Mouse (Mus musculus): ENCODE data around the gene Dap. TPM values are rescaled to one million over a fixed set of nuclear protein-coding genes. Genes with fewer than 3 reads are reported as not detected.

Gene Dap
- total RNA-seq (2012; rRNA removed) (11.1 and 12.6 TPM in 2 replicates), total RNA-seq (2014; rRNA removed) (12.2 and 15.1 TPM in 2 replicates), polyA plus RNA-seq (2012; ENCODE audit: insufficient read length, low read depth) (50.2 and 69.8 TPM in 2 replicates)

GRCm38 (mm10) chr15:31224135-31224761 lies at the start of gene Dap:
Gene Dap, plus strand, starts transcription at chr15:31224314.
- in situ Hi-C loops (cut with MboI; ENCODE audit: low pct_ligation_motif_present, low pct_unique_long_range_greater_than_20kb, low sequenced_read_pairs), result no loop called here
- Histone ChIP-seq H3K79me2 (replicated peaks; ENCODE audit: control insufficient read depth, extremely low read depth, insufficient read depth, poor library complexity, severe bottlenecking) (no peaks in the 10 kb centered on the region), H3K9ac (ENCODE audit: insufficient read depth, low read depth) (peak within 1 kb of the TSS; percentile 81), H3K27ac (ENCODE audit: insufficient read depth, low read depth) (no peak within 1 kb of the TSS), H3K9me3 (replicated peaks; ENCODE audit: low read length) (no peaks in the 10 kb centered on the region), H3K4me1 (ENCODE audit: control insufficient read depth in 1 of 2, insufficient read depth in 2 of 2) (peaks cover 0 to 36% of the 10 kb centered on the region in 2 experiments; a peak in 2 of 4 replicates), H3K36me3 (replicated peaks in 1 of 2; ENCODE audit: control insufficient read depth in 1 of 2, insufficient read depth in 1 of 2, low read length in 1 of 2) (peaks cover 0 to 22% of the 10 kb centered on the region in 2 experiments), H3K4me3 (replicated peaks in 1 of 3; ENCODE audit: low read depth in 2 of 3, low read length in 2 of 3, poor library complexity in 1 of 3) (peak within 1 kb of the TSS; percentile 79 to 97 (median 90)), H3K27me3 (replicated peaks) (no peaks in the 10 kb centered on the region), H3K4me2 (ENCODE audit: insufficient read depth, low read depth, poor library complexity, severe bottlenecking) (peak within 1 kb of the TSS; percentile 39)
- DNase-seq (ENCODE audit: extremely low read depth), result peak; percentile 98
- TF ChIP-seq SMC3 (IDR thresholded peaks at IDR 0.05; ENCODE audit: low read depth, low read length) (no peak), SIN3A (IDR thresholded peaks at IDR 0.05; ENCODE audit: low read length) (peak; percentile 55; the same call in 1 of the 2 replicates), IRF4 (IDR thresholded peaks at IDR 0.05; ENCODE audit: low read depth, low read length) (peak; percentile 32), UBTF (IDR thresholded peaks at IDR 0.05; ENCODE audit: low read depth, low read length) (0 out of 2 replicates have a peak, but pooled peaks have one; percentile 44), MAX (IDR thresholded peaks at IDR 0.05; ENCODE audit: low read length) (peak; percentile 71; the same call in 1 of the 2 replicates), TCF12 (IDR thresholded peaks at IDR 0.05; ENCODE audit: low read depth, low read length) (peak; percentile 60; the same call in 1 of the 2 replicates), MAZ (IDR thresholded peaks at IDR 0.05; ENCODE audit: low read depth, low read length) (peak; percentile 83; the same call in 1 of the 2 replicates), NELFE (IDR thresholded peaks at IDR 0.05; ENCODE audit: low read depth, low read length) (peak; percentile 32), KAT2A (IDR thresholded peaks at IDR 0.05; ENCODE audit: insufficient replicate concordance, low read length) (no peak), NRF1 (IDR thresholded peaks at IDR 0.05; ENCODE audit: low read depth, low read length) (peak; percentile 97), JUND (conservative IDR thresholded peaks at IDR 0.05; ENCODE audit: low read depth, low read length) (no peak), ELF1 (IDR thresholded peaks at IDR 0.05; ENCODE audit: low read depth, low read length) (0 out of 2 replicates have a peak, but pooled peaks have one; percentile 29), CHD1 (IDR thresholded peaks at IDR 0.05; ENCODE audit: low read depth, low read length) (no peak), POLR2A (IDR thresholded peaks at IDR 0.05; ENCODE audit: low read depth, low read length) (peak; percentile 57), MXI1 (IDR thresholded peaks at IDR 0.05; ENCODE audit: low read depth, low read length) (peak; percentile 52; the same call in 1 of the 2 replicates)
- dilution Hi-C loops (cut with MboI; ENCODE audit: extremely low pct_ligation_motif_present, extremely low pct_unique_long_range_greater_than_20kb, low sequenced_read_pairs), result no loop called here

GRCm38 (mm10) chr15:31176566-31176965 lies 47.5 kb upstream of the Dap start:
- no peaks in the 10 kb centered on the region for H3K79me2 ChIP-seq (replicated peaks; ENCODE audit: control insufficient read depth, extremely low read depth, insufficient read depth, poor library complexity, severe bottlenecking)
- dilution Hi-C loops (cut with MboI; ENCODE audit: extremely low pct_ligation_motif_present, extremely low pct_unique_long_range_greater_than_20kb, low sequenced_read_pairs), result no loop called here
- no peaks in the 10 kb centered on the region for H3K9me3 ChIP-seq (replicated peaks; ENCODE audit: low read length)
- no peak overlapping the region for H3K4me3 ChIP-seq (replicated peaks in 1 of 3; ENCODE audit: low read depth in 2 of 3, low read length in 2 of 3, poor library complexity in 1 of 3)
- DNase-seq (ENCODE audit: extremely low read depth), result no peak
- TF ChIP-seq JUN (IDR thresholded peaks at IDR 0.05; ENCODE audit: insufficient read depth, low read depth, low read length), result no peak
- TF ChIP-seq POLR2A (IDR thresholded peaks at IDR 0.05; ENCODE audit: low read depth, low read length), result no peak
- TF ChIP-seq ELF1 (IDR thresholded peaks at IDR 0.05; ENCODE audit: low read depth, low read length), result no peak
- no peak for TF ChIP-seq BHLHE40 (IDR thresholded peaks at IDR 0.05; ENCODE audit: low read depth, low read length)
- no peak for TF ChIP-seq POLR2AphosphoS2 (IDR thresholded peaks at IDR 0.05; ENCODE audit: low read depth, low read length)
- TF ChIP-seq JUND (conservative IDR thresholded peaks at IDR 0.05; ENCODE audit: low read depth, low read length), result no peak
- TF ChIP-seq RAD21 (IDR thresholded peaks at IDR 0.05; ENCODE audit: low read depth, low read length), result no peak
- TF ChIP-seq MEF2A (IDR thresholded peaks at IDR 0.05; ENCODE audit: borderline replicate concordance, low read depth, low read length), result no peak
- TF ChIP-seq ZC3H11A (IDR thresholded peaks at IDR 0.05; ENCODE audit: low read depth, low read length), result no peak
- no peak for TF ChIP-seq RCOR1 (conservative IDR thresholded peaks at IDR 0.05; ENCODE audit: low read depth, low read length)
- no peak for TF ChIP-seq USF2 (conservative IDR thresholded peaks at IDR 0.05; ENCODE audit: low read depth, low read length)
- no peak for TF ChIP-seq KAT2A (IDR thresholded peaks at IDR 0.05; ENCODE audit: insufficient replicate concordance, low read length)
- no peaks in the 10 kb centered on the region; a peak in 1 of 4 replicates for H3K4me1 ChIP-seq (ENCODE audit: control insufficient read depth in 1 of 2, insufficient read depth in 2 of 2)
- no peak overlapping the region for H3K9ac ChIP-seq (ENCODE audit: insufficient read depth, low read depth)
- H3K4me2 ChIP-seq (ENCODE audit: insufficient read depth, low read depth, poor library complexity, severe bottlenecking), result no peak overlapping the region
- H3K27me3 ChIP-seq (replicated peaks), result no peaks in the 10 kb centered on the region
- in situ Hi-C loops (cut with MboI; ENCODE audit: low pct_ligation_motif_present, low pct_unique_long_range_greater_than_20kb, low sequenced_read_pairs), result no loop called here
- H3K36me3 ChIP-seq (replicated peaks in 1 of 2; ENCODE audit: control insufficient read depth in 1 of 2, insufficient read depth in 1 of 2, low read length in 1 of 2), result no peaks in the 10 kb centered on the region
- H3K27ac ChIP-seq (ENCODE audit: insufficient read depth, low read depth), result no peak overlapping the region

Data from CH12.LX (cell line).